Mouse (Mus musculus) megakaryocyte, embryonic 14.5 days (primary cell): ENCODE data around the gene Pgls. TPM values are rescaled to one million over a fixed set of nuclear protein-coding genes. Genes with fewer than 3 reads are reported as not detected.
A peak's percentile ranks its signal among the peaks of the same experiment; 100 is the strongest.

Source experiments
- H3K27me3 ChIP-seq: replicated peaks from 2 replicates; pipeline ENCODE3; 2012; ENCODE audit warnings: inconsistent platforms
- H3K36me3 ChIP-seq: replicated peaks from 2 replicates; pipeline ENCODE3; 2012; ENCODE audit warnings: low read length, inconsistent platforms, mixed read lengths
- H3K4me1 ChIP-seq: 2 replicates; pipeline ENCODE4 v1.6.1; 2012; ENCODE audit warnings: inconsistent platforms
- H3K4me3 ChIP-seq: replicated peaks from 2 replicates; pipeline ENCODE3; 2012; ENCODE audit warnings: moderate library complexity, mild to moderate bottlenecking, inconsistent platforms
- H3K9me3 ChIP-seq: 2 replicates; pipeline ENCODE4 v1.6.1; 2012; ENCODE audit warnings: inconsistent platforms
- FLI1 ChIP-seq: IDR thresholded peaks from 2 replicates; pipeline ENCODE4 v1.6.1; 2012; ENCODE audit warnings: low read length, inconsistent platforms, mixed read lengths
- GATA1 ChIP-seq: IDR thresholded peaks from 3 replicates; pipeline ENCODE4 v1.6.1; 2012; ENCODE audit warnings: mixed read lengths, low read length, inconsistent platforms, borderline replicate concordance
- polyA plus RNA-seq: library from polyadenylated mRNA; stranded (reverse); fragments of >175 nt; gene quantifications from 2 replicates; pipeline ENCODE4 v1.2.3, GENCODE M21; 2012; ENCODE audit warnings: low replicate concordance; ENCODE audit not compliant: insufficient read depth

The Pgls gene
- polyA plus RNA-seq, 1 experiment, result 330 TPM

- H3K36me3 ChIP-seq, result no peaks in the 10 kb centered on the region
- peak overlapping the region; percentile 92 for H3K4me3 ChIP-seq
- H3K9me3 ChIP-seq, result peaks cover 3% of the 10 kb centered on the region
- H3K4me1 ChIP-seq, result peaks cover 83% of the 10 kb centered on the region
- TF ChIP-seq FLI1 (no peak), GATA1 (no peak)
- H3K27me3 ChIP-seq, result peaks cover 34% of the 10 kb centered on the region
These were observed 32.9 kb upstream of the Pgls start for GRCm38 (mm10) chr8:71558958-71559690.

- TF ChIP-seq FLI1 (no peak), GATA1 (no peak)
- Histone ChIP-seq H3K4me1 (peaks cover 73% of the 10 kb centered on the region), H3K9me3 (peaks cover 10% of the 10 kb centered on the region), H3K4me3 (no peak overlapping the region), H3K27me3 (peaks cover 42% of the 10 kb centered on the region), H3K36me3 (peaks cover 2% of the 10 kb centered on the region)
These were observed 31.9 kb upstream of the Pgls start for GRCm38 (mm10) chr8:71560071-71560470.

GRCm38 (mm10) chr8:71560765-71561164 is 31.2 kb upstream of the Pgls start:
- Histone ChIP-seq H3K36me3 (peaks cover 2% of the 10 kb centered on the region), H3K4me1 (peaks cover 66% of the 10 kb centered on the region), H3K27me3 (peaks cover 46% of the 10 kb centered on the region), H3K4me3 (no peak overlapping the region), H3K9me3 (peaks cover 10% of the 10 kb centered on the region)
- no peak for TF ChIP-seq GATA1
- no peak for TF ChIP-seq FLI1

- TF ChIP-seq GATA1, result no peak
- no peak for TF ChIP-seq FLI1
- H3K36me3 ChIP-seq, result peaks cover 2% of the 10 kb centered on the region
- peaks cover 64% of the 10 kb centered on the region for H3K4me1 ChIP-seq
- H3K9me3 ChIP-seq, result peaks cover 10% of the 10 kb centered on the region
- H3K27me3 ChIP-seq, result peaks cover 51% of the 10 kb centered on the region
- no peak overlapping the region for H3K4me3 ChIP-seq
These were observed 30.6 kb upstream of the Pgls start for GRCm38 (mm10) chr8:71561401-71561800.

GRCm38 (mm10) chr8:71562751-71563150 is 29.2 kb upstream of the Pgls start:
- peaks cover 46% of the 10 kb centered on the region for H3K27me3 ChIP-seq
- peaks cover 2% of the 10 kb centered on the region for H3K36me3 ChIP-seq
- H3K4me1 ChIP-seq, result peaks cover 63% of the 10 kb centered on the region
- H3K9me3 ChIP-seq, result peaks cover 10% of the 10 kb centered on the region
- H3K4me3 ChIP-seq, result peak overlapping the region; percentile 90
- TF ChIP-seq FLI1 (no peak), GATA1 (no peak)

GRCm38 (mm10) chr8:71563992-71564391 is 28.0 kb upstream of the Pgls start:
- Histone ChIP-seq H3K4me1 (peaks cover 60% of the 10 kb centered on the region), H3K27me3 (peaks cover 43% of the 10 kb centered on the region), H3K4me3 (no peak overlapping the region), H3K36me3 (peaks cover 2% of the 10 kb centered on the region), H3K9me3 (peaks cover 10% of the 10 kb centered on the region)
- TF ChIP-seq FLI1 (no peak), GATA1 (no peak)

- Histone ChIP-seq H3K4me3 (no peak within 1 kb of the TSS), H3K4me1 (peaks cover 62% of the 10 kb centered on the region), H3K27me3 (peaks cover 64% of the 10 kb centered on the region), H3K9me3 (peaks cover 10% of the 10 kb centered on the region), H3K36me3 (peaks cover 2% of the 10 kb centered on the region)
- TF ChIP-seq GATA1 (no peak), FLI1 (no peak)
These were observed 25.5 kb upstream of the Pgls start, which contains the start of gene Nxnl1 for GRCm38 (mm10) chr8:71566501-71566900. TSS of gene Nxnl1 (minus strand) at chr8:71566601.

GRCm38 (mm10) chr8:71567587-71567986 is 24.4 kb upstream of the Pgls start:
- no peak for TF ChIP-seq GATA1
- no peak for TF ChIP-seq FLI1
- Histone ChIP-seq H3K9me3 (peaks cover 10% of the 10 kb centered on the region), H3K27me3 (peaks cover 63% of the 10 kb centered on the region), H3K4me1 (peaks cover 52% of the 10 kb centered on the region), H3K36me3 (peaks cover 2% of the 10 kb centered on the region), H3K4me3 (no peak overlapping the region)

GRCm38 (mm10) chr8:71568387-71568937 is 23.5 kb upstream of the Pgls start, which contains the start of gene Slc27a1:
TSS of gene Slc27a1 (plus strand) at chr8:71568882.
- peaks cover 10% of the 10 kb centered on the region for H3K9me3 ChIP-seq
- peak within 1 kb of the TSS; percentile 93 for H3K4me3 ChIP-seq
- TF ChIP-seq GATA1 (no peak), FLI1 (no peak)
- H3K4me1 ChIP-seq, result peaks cover 45% of the 10 kb centered on the region
- peaks cover 62% of the 10 kb centered on the region for H3K27me3 ChIP-seq
- peaks cover 2% of the 10 kb centered on the region for H3K36me3 ChIP-seq

- Histone ChIP-seq H3K27me3 (peaks cover 61% of the 10 kb centered on the region), H3K36me3 (peaks cover 2% of the 10 kb centered on the region), H3K4me3 (no peak overlapping the region)
These were observed 23.0 kb upstream of the Pgls start for GRCm38 (mm10) chr8:71568941-71569340.

More at GRCm38 (mm10) chr8:71568941-71569340, 23.0 kb upstream of the Pgls start:
- peaks cover 9% of the 10 kb centered on the region for H3K9me3 ChIP-seq
- no peak for TF ChIP-seq GATA1
- TF ChIP-seq FLI1, result no peak
- H3K4me1 ChIP-seq, result peaks cover 45% of the 10 kb centered on the region
